Mouse (Mus musculus) layer of hippocampus, postnatal 10 days (tissue): ENCODE results near the gene Zfp583. TPM values are rescaled to one million over a fixed set of nuclear protein-coding genes. Genes with fewer than 3 reads are reported as not detected.

Experiments used
- DNase-seq, 2 experiments: peaks; one replicate each; pipeline ENCODE4 v3.0.0; 2021; ENCODE audit warnings: low spot score in 2 of 2
- total RNA-seq, 2 experiments: library from RNA; stranded (reverse); gene quantifications; 2 replicates each; pipeline ENCODE4 v1.2.3; 2021

The Zfp583 gene
- total RNA-seq, 2 experiments from 2014 or later = 17.6 to 17.8 TPM

DNA sequence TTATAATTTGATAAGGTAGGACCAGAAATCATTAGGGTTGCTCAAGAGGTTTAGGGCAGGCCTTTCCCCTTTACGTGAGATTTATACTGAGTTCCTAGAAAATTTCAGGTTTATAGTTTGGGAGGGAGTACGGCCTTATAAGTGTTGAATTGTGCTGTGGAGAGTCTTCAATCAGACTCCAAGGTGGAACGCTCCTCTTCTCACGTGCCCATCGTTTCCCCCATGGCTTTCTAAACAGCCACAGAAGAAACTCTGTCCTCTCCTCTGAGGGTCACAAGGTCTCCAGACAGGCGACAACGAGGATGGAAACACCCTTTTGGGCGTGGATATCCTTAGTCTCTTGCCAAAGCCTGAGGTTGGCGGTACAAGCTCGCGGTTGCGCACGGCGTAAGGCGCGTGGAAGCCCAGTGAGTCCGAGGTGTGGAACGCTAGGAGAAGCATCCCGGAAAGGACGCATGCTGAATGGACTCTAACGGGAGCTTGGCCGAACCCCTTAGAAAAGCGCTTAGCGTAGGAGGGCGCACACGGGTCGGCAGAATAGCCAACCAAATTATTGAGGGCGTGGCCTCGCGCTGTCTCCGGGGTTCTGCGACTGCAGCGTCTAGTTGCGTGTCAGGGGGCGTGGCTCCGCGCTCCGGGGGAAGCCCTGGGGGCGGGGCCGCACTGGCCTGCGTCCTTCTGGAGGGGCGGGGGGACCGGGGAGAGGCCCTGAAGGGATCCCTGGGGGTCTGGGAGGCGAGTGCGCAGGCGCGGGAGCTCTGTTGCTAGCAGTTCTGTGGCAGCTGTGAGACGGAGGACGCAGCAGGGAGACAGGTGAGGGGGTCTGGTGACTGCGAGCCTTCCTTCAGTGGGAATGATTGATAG is 45.0 kb downstream of the Zfp583 start, which contains the start of gene Zfp667:
Gene Zfp667, plus strand, starts transcription at position 738 of the 864 bp plus-strand sequence.
- peak; percentile 98 to 99 for DNase-seq

DNA sequence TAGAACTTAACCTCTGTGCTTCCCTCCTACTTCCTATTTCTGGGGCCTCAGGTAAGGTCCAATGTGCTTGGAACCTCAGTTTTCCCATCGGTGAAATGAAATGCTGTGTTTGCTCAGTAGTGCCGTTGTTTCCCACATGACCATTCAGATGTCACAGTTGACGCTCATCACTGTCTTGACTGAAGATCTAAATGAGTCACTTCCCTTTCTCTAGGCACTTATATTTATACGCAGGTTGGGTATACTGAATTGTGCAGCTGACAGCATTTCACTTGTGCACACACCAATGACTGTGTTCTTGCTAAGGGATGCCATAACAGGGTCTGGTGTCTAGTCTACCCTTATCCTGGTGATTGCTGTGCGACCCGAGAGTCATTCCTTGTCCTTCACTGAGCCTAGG is 45.7 kb downstream of the Zfp583 start:
- DNase-seq = no peak

DNA sequence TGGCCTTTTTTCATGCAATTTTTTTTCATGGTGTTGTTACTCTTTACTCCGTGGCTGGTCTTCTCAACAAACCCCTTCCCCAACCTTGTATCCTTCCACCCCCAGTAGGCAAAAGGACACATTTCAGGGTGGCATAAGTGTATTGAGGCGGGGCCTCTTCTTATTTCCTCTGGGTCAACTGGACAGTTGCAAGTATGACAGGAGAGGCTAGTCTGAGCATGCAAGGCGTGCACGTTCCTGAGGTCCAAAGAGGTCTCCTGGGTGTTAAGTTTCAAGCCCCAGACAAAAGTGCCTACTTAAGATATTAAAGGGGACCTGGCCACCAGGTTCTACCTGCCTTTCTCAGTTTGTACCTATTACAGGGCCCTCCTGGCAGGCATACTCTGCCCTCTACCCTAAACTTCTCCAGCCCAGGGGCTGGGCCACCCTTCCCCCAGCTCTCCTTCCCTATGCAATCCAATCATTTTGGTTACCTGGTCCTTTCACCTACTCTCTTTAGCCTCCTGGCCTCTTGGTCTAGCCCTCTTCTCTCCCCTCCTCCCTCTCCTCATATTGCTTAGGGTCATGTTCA is 46.6 kb downstream of the Zfp583 start:
- no peak for DNase-seq

DNA sequence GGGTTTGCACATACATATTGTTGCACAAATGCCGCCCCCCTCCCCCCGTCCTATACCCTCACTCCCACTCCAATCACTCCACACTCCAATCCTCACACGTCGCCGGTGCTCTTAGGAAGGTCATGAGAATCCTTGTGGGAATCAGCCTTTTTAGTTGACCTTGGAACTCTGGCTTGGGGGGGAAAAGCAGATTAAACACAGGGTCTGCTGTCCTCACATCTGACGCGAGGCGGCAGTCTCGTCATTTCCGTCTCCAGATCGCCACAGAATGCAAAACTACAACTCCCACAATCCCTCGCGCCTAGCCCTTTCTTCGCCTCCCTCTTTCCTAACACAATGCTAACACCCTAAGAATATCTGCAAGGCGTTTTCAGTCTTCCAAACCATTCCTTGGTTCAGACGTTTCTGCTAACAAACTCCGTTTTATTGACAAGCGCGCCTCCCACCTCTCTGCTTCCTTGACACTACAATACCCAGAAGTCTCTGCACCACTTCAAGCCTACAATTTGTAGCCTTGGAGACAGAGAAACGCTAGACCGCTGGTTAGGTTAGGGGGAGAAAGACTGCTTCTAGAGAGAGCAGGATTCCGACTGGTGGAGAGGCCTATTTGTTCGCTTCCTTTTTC is 47.5 kb downstream of the Zfp583 start:
- DNase-seq = peak; percentile 80 to 86

DNA sequence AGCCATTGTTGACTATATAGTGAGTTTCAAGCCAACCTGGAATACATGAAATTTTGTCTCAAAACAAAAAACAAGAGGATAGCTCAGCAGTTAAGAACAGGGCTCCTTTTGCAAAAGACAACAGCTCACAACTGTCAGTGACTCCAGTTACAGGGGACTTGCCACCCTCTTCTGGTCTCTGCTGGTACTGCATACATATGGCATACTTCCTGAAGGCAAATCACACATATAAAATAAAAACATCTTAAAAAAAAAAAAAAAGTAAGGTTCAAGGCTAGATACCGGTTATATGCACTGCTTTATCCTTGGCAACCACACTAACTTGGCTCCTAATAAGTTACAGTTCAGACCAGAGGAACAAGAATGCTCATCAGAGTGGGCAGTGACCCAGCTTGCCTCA is 48.3 kb downstream of the Zfp583 start:
- peak; percentile 85 to 88 for DNase-seq

DNA sequence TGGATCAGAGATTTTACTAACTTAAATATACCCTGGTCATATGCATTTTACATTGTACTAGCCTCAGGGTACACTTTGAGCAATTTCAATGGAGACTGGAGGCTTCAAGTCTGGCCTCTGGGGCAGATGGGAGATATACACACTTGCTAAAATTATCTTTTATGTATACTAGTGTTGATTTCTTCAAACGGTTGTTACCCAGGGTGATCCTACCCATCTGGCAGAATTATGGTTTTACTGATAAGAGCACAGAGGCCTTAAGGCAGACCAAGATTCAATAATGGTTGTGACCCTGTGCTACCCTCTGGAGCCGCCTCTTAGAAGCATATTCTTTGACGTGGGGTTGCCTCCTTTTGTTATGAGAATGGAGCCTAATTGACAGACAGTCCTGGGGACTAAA is 53.2 kb downstream of the Zfp583 start:
- DNase-seq = no peak

DNA sequence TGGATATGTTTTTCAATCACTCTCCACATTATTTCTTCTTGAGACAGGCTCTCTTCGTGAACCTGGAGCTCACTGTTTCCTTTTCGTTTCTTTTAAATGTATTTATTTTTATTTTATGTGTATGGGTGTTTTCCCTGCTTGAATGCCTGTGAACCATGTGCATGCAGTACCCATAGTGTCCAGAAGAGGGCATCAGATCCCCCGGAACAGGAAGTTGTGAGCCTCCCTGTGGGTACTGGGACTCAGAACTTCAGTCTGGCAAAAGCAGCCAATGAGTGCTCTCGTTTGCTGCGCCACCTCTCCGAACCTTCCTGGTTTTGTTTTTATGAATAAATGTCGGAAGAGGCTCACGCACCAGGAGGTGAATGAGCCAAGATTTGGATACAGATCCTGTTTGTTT is 65.4 kb downstream of the Zfp583 start:
- peak; percentile 37 to 47 for DNase-seq

Other genes with a start within 250 kb of the Zfp583 start
- 10 to 100 TPM; 27.1 to 32.7 TPM for gene Zfp787, start 175.3 kb downstream of the Zfp583 start, total RNA-seq
- 10 to 100 TPM; 55.9 to 65.8 TPM for gene Zfp444, start 159.1 kb downstream of the Zfp583 start, total RNA-seq
- not detected for gene Galp, start 134.2 kb downstream of the Zfp583 start, total RNA-seq
- not detected for gene Zscan5b, start 109.0 kb downstream of the Zfp583 start, total RNA-seq
- gene Epp13, start 78.6 kb downstream of the Zfp583 start, total RNA-seq = not detected
- gene Zfp667, start 44.7 kb downstream of the Zfp583 start, total RNA-seq = 10 to 100 TPM; 14.5 to 17.2 TPM
- gene Gm3854, start 12.5 kb upstream of the Zfp583 start, total RNA-seq = 1 to 10 TPM; 5.6 to 6.8 TPM
- gene Zfp78, start 32.0 kb upstream of the Zfp583 start, total RNA-seq = 1 to 10 TPM; 5.2 to 5.8 TPM
- gene Zfp28, start 52.0 kb upstream of the Zfp583 start, total RNA-seq = 10 to 100 TPM in 1 of 2 experiments, 1 to 10 TPM in 1; 8.6 to 10.3 TPM
- gene Smim17, start 67.4 kb upstream of the Zfp583 start, total RNA-seq = 10 to 100 TPM; 18.5 to 19.0 TPM
- under 1 TPM; 0.09 to 0.14 TPM for gene Gm20715, start 79.0 kb upstream of the Zfp583 start, total RNA-seq
- gene Olfr1344, start 107.4 kb upstream of the Zfp583 start, total RNA-seq = 1 to 10 TPM; 1.1 to 1.4 TPM
- gene Olfr1336, start 124.9 kb upstream of the Zfp583 start, total RNA-seq = under 1 TPM in 1 of 2 experiments, not detected in 1; 0.04 TPM
- not detected for gene Olfr1346, start 135.8 kb upstream of the Zfp583 start, total RNA-seq
- gene Olfr5, start 155.7 kb upstream of the Zfp583 start, total RNA-seq = not detected
- not detected for gene Olfr1347, start 168.5 kb upstream of the Zfp583 start, total RNA-seq
- gene Olfr1348, start 177.5 kb upstream of the Zfp583 start, total RNA-seq = not detected
- gene Olfr1349, start 191.7 kb upstream of the Zfp583 start, total RNA-seq = under 1 TPM in 1 of 2 experiments, not detected in 1; 0.22 TPM
- not detected for gene Olfr1350, start 233.6 kb upstream of the Zfp583 start, total RNA-seq